Mouse (Mus musculus): ENCODE results near the gene Ankrd36.
"Not testable (repeated sequence)": the region's sequence is repeated elsewhere in the genome, so short reads cannot be mapped to it uniquely, and the experiment has no call there.

Ankrd36 gene

DNA sequence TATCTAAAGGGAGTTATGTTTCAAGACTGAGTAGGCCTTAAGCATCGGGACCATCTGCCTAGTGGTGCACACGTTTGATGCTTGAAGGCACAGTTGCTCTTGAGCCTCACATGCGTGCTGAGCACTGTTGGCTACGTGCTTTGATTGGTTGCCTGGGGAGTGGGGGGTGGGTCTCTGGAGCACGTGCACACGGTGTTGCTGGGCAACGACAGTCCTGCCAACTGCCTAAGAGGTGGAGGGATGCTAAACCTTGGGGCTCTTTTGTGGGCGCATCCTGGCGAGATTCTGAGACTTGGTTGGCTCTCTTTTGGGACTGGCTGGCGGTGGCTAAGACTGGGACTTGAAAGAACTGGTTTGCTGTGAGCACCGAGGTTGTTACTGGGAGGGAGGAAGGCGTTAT lies at the start of gene Ankrd36:
Gene Ankrd36 (plus strand): TSS at position 211 of the 400 bp plus-strand sequence.
- CTCF ChIA-PET: no interaction called here

DNA sequence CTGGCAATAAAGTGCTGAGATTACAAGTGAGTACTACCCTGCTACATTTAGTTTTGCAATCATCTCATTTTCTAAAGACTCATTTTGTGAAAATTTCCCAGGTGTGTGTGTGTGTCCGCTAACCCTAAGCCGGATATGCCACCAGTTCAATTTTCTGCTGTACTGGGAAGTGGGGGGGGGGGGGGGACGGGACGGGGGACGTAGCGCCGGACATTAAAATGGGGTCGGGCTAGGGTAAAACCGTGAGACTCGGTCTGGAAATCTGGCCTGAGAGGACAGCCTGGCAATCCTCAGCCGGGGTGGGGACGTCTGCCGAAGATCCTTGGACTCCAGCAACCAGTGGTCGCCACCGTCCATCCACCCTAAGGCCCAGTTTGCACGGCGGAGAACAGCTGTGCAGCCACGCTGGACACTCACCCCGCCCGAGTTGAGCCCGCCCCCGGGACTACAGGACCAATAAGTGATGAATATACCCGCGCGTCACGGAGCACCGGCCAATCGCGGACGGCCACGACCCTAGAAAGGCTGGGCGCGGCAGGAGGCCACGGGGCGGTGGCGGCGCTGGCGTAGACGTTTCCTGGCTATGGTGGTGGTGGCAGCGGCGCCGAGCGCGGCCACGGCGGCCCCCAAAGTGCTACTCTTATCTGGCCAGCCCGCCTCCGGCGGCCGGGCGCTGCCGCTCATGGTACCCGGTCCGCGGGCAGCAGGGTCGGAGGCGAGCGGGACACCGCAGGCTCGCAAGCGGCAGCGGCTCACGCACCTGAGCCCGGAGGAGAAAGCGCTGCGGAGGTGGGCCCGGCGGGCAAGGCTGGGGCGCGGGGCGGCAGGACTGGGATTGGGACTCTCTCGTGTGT lies 48.8 kb upstream of the Ankrd36 start, which contains the start of gene Xbp1:
Gene Xbp1 (plus strand): TSS at position 248 of the 854 bp plus-strand sequence.
- CTCF ChIA-PET: interaction anchor here (0.5 to 0.7 kb wide), 3 partner anchors 10 to 81 kb away, joined by 3 to 44 read pairs (median 4); no protein-coding TSS in a partner anchor

DNA sequence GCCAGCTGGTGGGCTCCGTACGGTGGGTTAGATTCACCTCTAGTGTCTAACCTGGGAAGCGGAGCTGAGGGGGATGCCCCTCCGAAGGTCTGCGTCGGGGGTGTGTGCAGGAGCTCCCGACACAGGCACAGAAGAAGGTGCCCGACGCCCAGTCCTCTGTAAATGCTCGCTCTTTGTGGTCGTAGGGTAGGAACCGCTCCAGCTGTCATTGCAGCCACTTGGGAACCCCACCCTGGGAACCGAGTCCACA lies 48.3 kb upstream of the Ankrd36 start:
- CTCF ChIA-PET: interaction anchor here (0.5 to 0.7 kb wide), 2 partner anchors 54 to 81 kb away, joined by 3 to 44 read pairs; no protein-coding TSS in a partner anchor

DNA sequence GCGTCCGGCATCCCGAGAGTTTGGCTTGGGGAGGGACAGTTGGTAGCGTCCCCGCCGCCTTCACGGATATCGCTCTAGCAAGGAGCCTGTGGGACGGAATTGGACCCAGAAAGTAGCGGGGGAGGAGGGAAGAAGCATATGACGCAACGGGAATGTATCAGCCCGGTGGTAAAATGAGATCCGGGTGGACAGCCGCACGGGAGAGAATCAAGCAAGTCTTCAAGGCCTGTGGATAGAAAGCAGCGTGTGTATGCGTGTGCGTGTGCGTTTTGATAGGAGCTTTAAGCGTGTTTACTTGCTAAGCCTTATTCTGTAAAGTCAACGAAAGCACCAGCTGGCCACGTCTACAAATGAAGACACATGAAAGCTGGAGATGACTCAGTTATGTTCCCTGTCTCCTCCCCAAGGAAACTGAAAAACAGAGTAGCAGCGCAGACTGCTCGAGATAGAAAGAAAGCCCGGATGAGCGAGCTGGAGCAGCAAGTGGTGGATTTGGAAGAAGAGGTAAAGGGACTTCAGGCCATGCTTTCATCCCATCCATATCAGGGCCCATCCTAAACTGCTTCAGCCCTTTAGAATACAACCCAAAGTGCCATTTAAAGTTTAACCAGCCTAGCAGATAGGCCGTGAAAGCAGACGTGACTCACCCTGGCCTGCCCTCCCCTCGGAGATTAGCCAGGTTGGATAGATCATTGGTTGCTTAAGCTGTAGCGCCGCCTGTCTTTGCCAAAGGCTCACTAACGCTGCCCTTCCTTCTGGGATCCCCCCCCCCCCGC lies 47.8 kb upstream of the Ankrd36 start:
- CTCF ChIA-PET: interaction anchor here (0.6 to 1.9 kb wide), 5 partner anchors 15 to 361 kb away, joined by 3 to 9 read pairs (median 4); no protein-coding TSS in a partner anchor

DNA sequence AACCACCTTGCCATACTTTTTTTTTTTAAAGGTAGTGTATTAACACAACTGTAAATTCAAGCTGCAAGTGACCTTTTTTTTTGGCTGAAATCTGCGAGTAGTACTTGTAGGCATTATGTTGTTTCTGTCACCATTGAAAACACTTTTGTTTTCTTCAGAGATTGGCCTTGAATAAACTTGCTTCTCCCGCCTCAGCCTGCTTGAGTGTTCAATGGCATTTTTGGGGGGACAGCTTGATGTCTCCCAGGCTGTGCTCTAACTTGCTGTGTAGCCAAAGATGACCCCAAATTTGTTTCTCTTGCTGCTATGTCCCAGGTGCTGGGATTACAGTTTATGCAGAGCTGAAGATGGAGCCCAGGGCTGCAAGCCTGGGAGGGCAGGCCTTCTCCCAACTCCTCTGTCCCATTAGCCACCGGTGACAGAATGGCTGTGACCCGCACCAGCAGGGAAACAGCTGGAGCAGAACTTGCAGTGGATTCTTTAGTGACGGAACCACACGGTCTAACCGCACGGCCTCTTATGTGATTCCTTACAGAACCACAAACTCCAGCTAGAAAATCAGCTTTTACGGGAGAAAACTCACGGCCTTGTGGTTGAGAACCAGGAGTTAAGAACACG lies 46.6 kb upstream of the Ankrd36 start:
- CTCF ChIA-PET: interaction anchor here (1.0 to 1.9 kb wide), 2 partner anchors 14 to 17 kb away, joined by 3 to 9 read pairs; no protein-coding TSS in a partner anchor

DNA sequence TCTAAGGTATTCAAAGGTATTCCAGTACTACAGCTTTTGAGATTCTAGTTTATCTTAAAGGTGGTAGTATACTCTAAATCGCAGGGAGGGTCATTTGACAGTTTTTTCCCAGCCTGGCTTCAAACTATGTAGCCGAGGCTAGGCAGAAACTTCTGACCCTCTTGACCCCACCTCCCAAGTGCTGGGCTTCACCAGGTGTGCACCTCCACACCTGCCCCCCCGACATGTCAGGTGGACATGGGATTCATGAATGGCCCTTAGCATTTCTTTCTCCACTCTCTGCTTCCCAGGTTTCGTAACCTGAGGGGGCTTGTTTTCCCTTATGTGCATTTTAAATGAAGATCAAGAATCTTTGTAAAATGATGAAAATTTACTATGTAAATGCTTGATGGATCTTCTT lies 44.1 kb upstream of the Ankrd36 start:
- CTCF ChIA-PET: no interaction called here

DNA sequence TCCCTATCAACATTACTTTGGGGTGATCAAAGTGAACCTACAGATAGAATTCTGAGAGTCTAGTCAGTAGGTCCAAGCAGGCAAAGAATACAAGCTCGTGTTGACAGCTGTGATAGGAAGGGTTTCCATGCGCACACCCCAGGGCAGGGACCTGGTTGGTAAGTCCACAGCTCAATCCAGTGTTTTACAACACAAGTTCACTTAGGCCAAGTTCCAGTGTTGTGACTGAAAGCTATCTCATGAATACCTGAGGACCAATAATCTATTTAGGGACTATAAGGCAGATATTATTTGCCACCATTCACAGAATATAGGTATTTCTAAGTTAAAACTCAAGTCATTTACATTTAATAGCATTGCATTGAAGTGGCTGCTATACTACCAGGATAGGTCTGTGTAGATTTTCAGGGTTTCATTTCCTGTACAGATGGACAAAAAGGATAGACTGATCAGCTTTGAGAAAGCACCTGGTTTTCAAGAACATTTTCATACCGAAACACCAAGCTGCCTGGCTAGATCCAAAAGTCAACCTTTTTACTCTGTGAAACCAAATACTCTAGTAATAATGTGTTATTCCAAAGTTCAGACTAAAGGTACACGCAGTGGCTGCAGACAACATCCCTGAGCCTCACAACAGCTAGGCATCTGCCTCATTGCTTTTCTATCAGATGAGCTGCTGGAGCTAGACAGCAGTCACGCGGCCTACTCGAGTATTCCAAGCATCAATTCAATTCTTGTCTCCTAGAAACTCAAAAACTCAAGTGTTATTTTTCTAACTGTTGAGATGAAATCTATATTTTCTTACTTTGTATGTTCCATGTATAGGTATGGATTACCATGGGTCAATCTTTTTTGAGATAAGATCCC lies 42.7 kb upstream of the Ankrd36 start:
- CTCF ChIA-PET: no interaction called here

GRCm38 (mm10) chr11:5527865-5528523 lies 41.5 kb upstream of the Ankrd36 start:
- CTCF ChIA-PET: no interaction called here

- CTCF ChIA-PET: no interaction called here
Observed at GRCm38 (mm10) chr11:5528841-5529240, 40.6 kb upstream of the Ankrd36 start.

GRCm38 (mm10) chr11:5530172-5530571 lies 39.3 kb upstream of the Ankrd36 start:
- CTCF ChIA-PET: interaction anchor here (0.6 to 1.4 kb wide), 2 partner anchors 10 to 18 kb away, joined by 4 to 5 read pairs; no protein-coding TSS in a partner anchor

- CTCF ChIA-PET: interaction anchor here (0.6 to 1.4 kb wide), 4 partner anchors 11 to 62 kb away, joined by 3 to 5 read pairs (median 4); no protein-coding TSS in a partner anchor
Observed at GRCm38 (mm10) chr11:5530717-5531116, 38.8 kb upstream of the Ankrd36 start.

DNA sequence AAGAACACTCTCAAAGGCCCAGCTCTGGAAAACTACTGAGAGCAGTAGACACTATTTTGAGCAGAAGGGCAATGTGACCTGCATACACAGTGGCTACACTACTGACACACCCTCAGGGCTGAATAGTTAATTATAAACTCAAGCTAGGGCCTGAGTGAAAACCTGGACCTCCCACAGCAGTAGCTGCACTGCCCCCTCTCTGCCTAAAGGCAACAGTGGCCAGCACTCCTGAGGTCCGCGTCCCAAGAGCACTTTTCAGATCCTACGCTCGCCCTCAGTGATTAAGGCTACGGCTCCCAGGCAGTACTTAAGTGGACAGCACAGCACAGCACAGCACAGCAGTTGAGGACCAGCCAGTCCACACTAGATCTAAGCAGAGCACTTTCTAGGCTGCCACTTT lies 36.4 kb upstream of the Ankrd36 start:
- CTCF ChIA-PET: no interaction called here

GRCm38 (mm10) chr11:5537454-5537853 lies 32.0 kb upstream of the Ankrd36 start:
- CTCF ChIA-PET: interaction anchor here (0.6 to 2.0 kb wide), 3 partner anchors 13 to 54 kb away, joined by 3 to 9 read pairs (median 3); no protein-coding TSS in a partner anchor

DNA sequence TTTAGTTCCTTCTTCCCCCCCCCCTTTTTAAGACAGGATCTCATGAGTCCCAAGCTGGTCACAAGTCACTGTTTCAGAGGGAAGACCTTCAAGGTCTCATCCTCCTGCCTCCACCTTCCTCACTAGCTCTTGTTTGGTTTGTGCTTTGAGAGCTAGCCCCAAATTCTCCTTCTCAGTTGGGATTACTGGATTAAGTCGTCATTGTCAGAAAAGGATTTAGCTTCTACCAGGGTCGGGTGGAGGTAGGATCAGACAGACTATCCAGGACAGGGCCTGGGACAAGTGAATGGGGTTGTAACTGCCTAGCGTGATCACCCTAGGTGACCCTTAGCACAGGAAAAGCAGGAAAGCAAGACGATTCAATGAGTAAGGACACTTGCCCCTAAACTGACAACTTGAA lies 29.2 kb upstream of the Ankrd36 start:
- CTCF ChIA-PET: interaction anchor here (0.6 kb wide), 3 partner anchors 18 to 704 kb away, joined by 3 to 5 read pairs (median 5); no protein-coding TSS in a partner anchor

DNA sequence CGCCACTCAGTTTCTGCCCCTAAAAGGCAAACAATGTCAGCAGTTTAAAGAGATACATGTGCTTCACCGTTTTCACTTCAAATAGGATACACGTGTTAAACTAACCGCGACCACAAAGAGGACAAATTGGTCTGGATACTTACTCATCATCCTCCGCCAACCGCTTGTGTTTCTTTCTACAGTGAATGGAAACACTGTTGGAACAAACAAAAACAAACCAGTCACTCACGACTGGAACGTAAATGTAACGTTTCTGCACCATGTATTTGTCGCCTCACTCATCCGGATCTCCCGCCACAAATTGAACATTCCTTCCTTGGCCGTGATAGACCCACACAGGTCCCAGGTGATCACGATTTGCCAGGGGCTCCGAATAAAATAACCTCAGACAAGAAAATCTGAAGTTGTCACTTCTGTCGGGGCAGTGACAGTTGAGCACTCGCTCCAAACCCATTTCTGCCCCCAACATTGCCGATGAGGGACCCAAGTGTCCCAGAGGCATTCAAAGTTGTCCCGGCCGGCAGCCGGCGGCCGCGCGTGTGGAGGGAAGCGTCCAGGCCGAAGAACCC lies 28.2 kb upstream of the Ankrd36 start:
- CTCF ChIA-PET: no interaction called here

DNA sequence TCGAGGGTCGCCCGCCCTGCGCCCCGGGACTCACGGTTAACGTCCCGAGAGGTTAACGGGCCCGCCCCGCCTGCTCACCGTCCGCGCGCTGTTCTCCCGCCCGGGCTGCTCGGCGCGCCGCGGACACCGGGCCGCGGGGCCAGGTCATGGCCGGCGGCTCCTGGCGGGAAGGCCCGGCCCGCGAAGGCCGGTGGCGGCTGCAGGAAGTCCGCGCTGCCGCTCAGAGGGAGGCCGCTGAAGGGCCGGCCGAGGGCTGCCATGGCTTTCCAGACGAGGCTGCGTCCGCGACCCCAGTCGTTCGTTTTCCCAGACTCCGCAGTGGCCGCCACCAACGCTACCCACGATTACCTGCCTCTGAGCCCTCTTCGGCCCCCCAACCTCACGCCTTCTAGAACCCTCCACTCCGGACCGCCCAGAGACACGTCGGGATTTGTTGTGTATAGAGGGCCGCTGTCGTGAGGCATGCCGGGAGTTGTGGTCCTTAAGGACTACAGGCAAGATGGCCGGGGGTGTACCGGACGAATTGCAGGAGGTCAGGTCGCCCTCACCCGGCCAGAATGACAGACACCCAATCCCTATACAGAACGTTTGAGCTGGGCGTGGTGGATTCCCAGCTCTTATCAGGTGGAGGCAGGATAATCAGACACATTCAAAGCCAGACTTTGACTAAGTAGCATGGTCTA lies 27.5 kb upstream of the Ankrd36 start, which contains the start of gene Ccdc117:
Gene Ccdc117 (minus strand): TSS at position 389 of the 683 bp plus-strand sequence.
- CTCF ChIA-PET: interaction anchor here (0.7 kb wide), 1 partner anchor 33 kb away, joined by 16 read pairs; no protein-coding TSS in a partner anchor

DNA sequence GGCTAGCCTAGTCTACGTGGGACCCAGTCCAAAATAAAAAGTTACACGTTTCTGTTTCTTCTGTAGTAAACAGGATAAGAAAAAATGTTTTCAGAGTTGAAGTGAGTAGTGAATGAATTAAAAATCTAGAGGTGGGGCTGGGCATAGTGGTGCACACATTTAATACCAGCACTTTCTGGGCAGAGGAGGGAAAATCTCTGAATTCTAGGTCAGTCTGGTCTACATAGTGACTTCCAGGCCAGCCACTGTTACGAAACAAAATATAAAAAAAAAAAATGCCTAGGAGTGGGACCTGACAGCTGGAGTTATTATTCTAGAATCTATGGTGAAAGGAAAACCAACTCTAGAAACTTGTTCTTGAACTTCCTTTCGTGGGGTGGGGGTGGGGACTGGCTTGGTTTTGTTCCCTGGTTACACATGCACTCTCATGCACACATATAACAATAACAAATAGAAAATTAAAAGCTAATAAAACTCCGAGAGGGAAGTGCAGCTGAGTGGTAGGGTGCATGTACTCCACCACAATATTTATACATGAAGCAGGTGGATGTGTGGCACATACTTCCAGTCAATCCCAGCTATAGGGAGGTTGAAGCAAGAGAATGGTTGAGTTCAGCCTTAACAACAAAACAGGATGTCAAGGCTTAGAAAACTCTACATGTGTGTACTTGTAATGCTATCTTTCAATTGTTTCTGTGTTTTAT lies 26.9 kb upstream of the Ankrd36 start:
- CTCF ChIA-PET: interaction anchor here (0.7 kb wide), 1 partner anchor 32 kb away, joined by 16 read pairs; no protein-coding TSS in a partner anchor

GRCm38 (mm10) chr11:5543281-5543680 lies 26.2 kb upstream of the Ankrd36 start:
- CTCF ChIA-PET: no interaction called here

DNA sequence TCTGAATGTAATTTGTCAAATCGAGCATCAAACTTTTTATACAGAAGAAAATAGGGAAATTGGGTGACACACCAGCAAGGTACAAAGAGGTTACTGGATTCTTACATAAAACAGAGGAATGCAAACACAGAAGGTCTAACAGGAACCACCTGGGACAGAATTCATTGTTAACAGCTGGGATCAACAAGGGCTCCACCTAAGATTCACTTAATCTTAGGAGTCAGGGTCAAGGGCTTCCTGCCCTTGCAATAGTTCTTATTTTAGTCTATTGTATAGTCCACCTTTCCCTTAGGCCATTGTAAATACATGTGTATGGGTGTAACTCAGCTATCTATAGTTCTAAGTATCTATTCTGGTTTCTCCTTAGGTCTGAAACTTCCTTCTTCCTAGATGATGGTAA lies 24.8 kb upstream of the Ankrd36 start:
- CTCF ChIA-PET: not testable (repeated sequence)
